Mouse (Mus musculus) kidney, adult 2 months (tissue): Measurements from ENCODE around the gene D930048N14Rik.

Source experiments
- CTCF ChIP-seq: fragments of 200-500 bp; conservative IDR thresholded peaks from 2 replicates; pipeline ENCODE4 v1.5.1; 2011; ENCODE audit warnings: low read depth, mild to moderate bottlenecking, control low read depth, low read length, moderate library complexity, mixed read lengths; ENCODE audit not compliant: insufficient read depth, insufficient read length
- POLR2A ChIP-seq: fragments of 200-500 bp; IDR thresholded peaks from one replicate; pipeline ENCODE4 v1.6.1; 2011; ENCODE audit warnings: low read depth, low read length, control low read depth

DNA sequence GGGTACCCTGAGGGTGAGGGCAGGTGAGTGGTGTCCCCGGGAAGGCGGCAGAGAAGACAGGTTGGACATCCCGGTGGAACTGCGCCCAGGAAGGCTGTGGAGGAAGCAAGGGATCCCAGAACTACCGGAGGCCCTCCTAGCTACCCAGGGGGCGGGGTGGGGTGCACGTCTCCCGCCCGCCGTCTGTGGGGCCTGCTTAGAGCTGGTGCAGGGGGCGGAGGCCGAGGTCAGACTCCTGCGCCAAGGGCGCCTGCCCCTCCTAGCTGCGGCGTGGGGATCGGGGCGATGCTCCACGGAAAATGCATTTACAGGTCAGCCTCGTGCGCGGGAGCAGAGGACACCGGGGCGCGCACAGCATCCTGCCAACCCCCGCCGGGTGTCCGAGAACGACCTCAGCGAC lies 493 bp upstream of the D930048N14Rik start:
- TF ChIP-seq CTCF (no peak), POLR2A (no peak)
